Mouse (Mus musculus): ENCODE measurements at regions not wholly inside any gene's neighbourhood (a gene's known extent, or its start where the extent isn't known, plus 50 kb on each side); places are given as distances from the start of the nearest gene placed in this dataset.

GRCm38 (mm10) chr3:52516691-52517090 is 248.6 kb downstream of the Foxo1 start:
- no peak for TF ChIP-seq CTCF (IDR thresholded peaks at IDR 0.05; ENCODE audit: low read depth, low read length)
- no peak for TF ChIP-seq POLR2A (IDR thresholded peaks at IDR 0.05; ENCODE audit: borderline replicate concordance, low read depth, low read length)

All from bone marrow macrophage, adult 2 months (primary cell).